Mouse (Mus musculus): ENCODE data around the gene Atxn7l1. TPM values are rescaled to one million over a fixed set of nuclear protein-coding genes. Genes with fewer than 3 reads are reported as not detected.

Gene Atxn7l1
- polyA plus RNA-seq, 1 experiment from 2014 or later, result 17.0 TPM

- no peak overlapping the region for H3K4me2 ChIP-seq
- DNase-seq (ENCODE audit: low spot score, missing footprints) (no peak), ATAC-seq (ENCODE audit: low FRiP score) (no peak)
- H3K4me3 ChIP-seq (ENCODE audit: low read depth, low read length), result no peak overlapping the region
- H3K9me3 ChIP-seq (ENCODE audit: control insufficient read depth, low read length), result no peaks in the 10 kb centered on the region
- no peaks in the 10 kb centered on the region for H3K4me1 ChIP-seq (ENCODE audit: control insufficient read depth, insufficient read depth, low read length)
- 73% methylated on average over 7 of the region's 7 CpGs for WGBS
- H3K9ac ChIP-seq (ENCODE audit: low read length), result no peak overlapping the region
- no peaks in the 10 kb centered on the region for H3K36me3 ChIP-seq (ENCODE audit: control insufficient read depth, insufficient read depth, low read length)
- no peak overlapping the region for H3K27ac ChIP-seq (ENCODE audit: low read depth, low read length)
- no peaks in the 10 kb centered on the region for H3K27me3 ChIP-seq (ENCODE audit: control insufficient read depth, insufficient read depth, low read length)
Measured at GRCm38 (mm10) chr12:33277427-33277826, 129.9 kb downstream of the Atxn7l1 start.

GRCm38 (mm10) chr12:33279159-33279558 is 131.7 kb downstream of the Atxn7l1 start:
- Histone ChIP-seq H3K36me3 (ENCODE audit: control insufficient read depth, insufficient read depth, low read length) (no peaks in the 10 kb centered on the region), H3K4me2 (no peak overlapping the region), H3K9me3 (ENCODE audit: control insufficient read depth, low read length) (no peaks in the 10 kb centered on the region), H3K27me3 (ENCODE audit: control insufficient read depth, insufficient read depth, low read length) (no peaks in the 10 kb centered on the region), H3K4me3 (ENCODE audit: low read depth, low read length) (no peak overlapping the region), H3K4me1 (ENCODE audit: control insufficient read depth, insufficient read depth, low read length) (no peaks in the 10 kb centered on the region), H3K9ac (ENCODE audit: low read length) (no peak overlapping the region), H3K27ac (ENCODE audit: low read depth, low read length) (no peak overlapping the region)
- 71% methylated on average over 2 of the region's 2 CpGs for WGBS
- DNase-seq (ENCODE audit: low spot score, missing footprints) (no peak), ATAC-seq (ENCODE audit: low FRiP score) (no peak)

- Histone ChIP-seq H3K36me3 (ENCODE audit: control insufficient read depth, insufficient read depth, low read length) (no peaks in the 10 kb centered on the region), H3K9me3 (ENCODE audit: control insufficient read depth, low read length) (no peaks in the 10 kb centered on the region), H3K27me3 (ENCODE audit: control insufficient read depth, insufficient read depth, low read length) (no peaks in the 10 kb centered on the region), H3K4me1 (ENCODE audit: control insufficient read depth, insufficient read depth, low read length) (peaks cover 6% of the 10 kb centered on the region), H3K9ac (ENCODE audit: low read length) (no peak overlapping the region), H3K4me2 (no peak overlapping the region), H3K4me3 (ENCODE audit: low read depth, low read length) (no peak overlapping the region), H3K27ac (ENCODE audit: low read depth, low read length) (no peak overlapping the region)
- whole genome bisulfite sequencing, result 28% methylated on average over 2 of the region's 2 CpGs
- DNase-seq (ENCODE audit: low spot score, missing footprints), result peak; percentile 98
- ATAC-seq (ENCODE audit: low FRiP score), result peak; percentile 35; the same call in 1 of the 2 replicates
Measured at GRCm38 (mm10) chr12:33280805-33281204, 133.3 kb downstream of the Atxn7l1 start.

GRCm38 (mm10) chr12:33284344-33284936 is 136.9 kb downstream of the Atxn7l1 start:
- H3K4me1 ChIP-seq (ENCODE audit: control insufficient read depth, insufficient read depth, low read length), result peaks cover 11% of the 10 kb centered on the region
- WGBS, result 80% methylated on average over 8 of the region's 8 CpGs
- no peak overlapping the region for H3K9ac ChIP-seq (ENCODE audit: low read length)
- no peak overlapping the region for H3K4me2 ChIP-seq
- H3K36me3 ChIP-seq (ENCODE audit: control insufficient read depth, insufficient read depth, low read length), result no peaks in the 10 kb centered on the region
- no peaks in the 10 kb centered on the region for H3K27me3 ChIP-seq (ENCODE audit: control insufficient read depth, insufficient read depth, low read length)
- ATAC-seq (ENCODE audit: low FRiP score), result no peak
- H3K27ac ChIP-seq (ENCODE audit: low read depth, low read length), result no peak overlapping the region
- no peak for DNase-seq (ENCODE audit: low spot score, missing footprints)
- H3K4me3 ChIP-seq (ENCODE audit: low read depth, low read length), result no peak overlapping the region
- no peaks in the 10 kb centered on the region for H3K9me3 ChIP-seq (ENCODE audit: control insufficient read depth, low read length)

GRCm38 (mm10) chr12:33285354-33285753 is 137.9 kb downstream of the Atxn7l1 start:
- Histone ChIP-seq H3K9ac (ENCODE audit: low read length) (no peak overlapping the region), H3K9me3 (ENCODE audit: control insufficient read depth, low read length) (no peaks in the 10 kb centered on the region), H3K4me2 (no peak overlapping the region), H3K27ac (ENCODE audit: low read depth, low read length) (no peak overlapping the region), H3K27me3 (ENCODE audit: control insufficient read depth, insufficient read depth, low read length) (no peaks in the 10 kb centered on the region), H3K4me1 (ENCODE audit: control insufficient read depth, insufficient read depth, low read length) (peaks cover 11% of the 10 kb centered on the region), H3K4me3 (ENCODE audit: low read depth, low read length) (no peak overlapping the region), H3K36me3 (ENCODE audit: control insufficient read depth, insufficient read depth, low read length) (no peaks in the 10 kb centered on the region)
- ATAC-seq (ENCODE audit: low FRiP score), result 0 out of 2 replicates have a peak, but pooled peaks have one; percentile 28
- WGBS, result 8% methylated on average over 4 of the region's 4 CpGs
- DNase-seq (ENCODE audit: low spot score, missing footprints), result no peak

- Histone ChIP-seq H3K4me2 (no peak overlapping the region), H3K4me1 (ENCODE audit: control insufficient read depth, insufficient read depth, low read length) (peaks cover 11% of the 10 kb centered on the region), H3K4me3 (ENCODE audit: low read depth, low read length) (no peak overlapping the region), H3K9ac (ENCODE audit: low read length) (no peak overlapping the region; the same call in 1 of the 2 replicates), H3K27me3 (ENCODE audit: control insufficient read depth, insufficient read depth, low read length) (no peaks in the 10 kb centered on the region), H3K9me3 (ENCODE audit: control insufficient read depth, low read length) (no peaks in the 10 kb centered on the region), H3K36me3 (ENCODE audit: control insufficient read depth, insufficient read depth, low read length) (no peaks in the 10 kb centered on the region), H3K27ac (ENCODE audit: low read depth, low read length) (no peak overlapping the region)
- WGBS, result 25% methylated on average over 9 of the region's 9 CpGs
- ATAC-seq (ENCODE audit: low FRiP score), result peak; percentile 66
- no peak for DNase-seq (ENCODE audit: low spot score, missing footprints)
Measured at GRCm38 (mm10) chr12:33285933-33286649, 138.6 kb downstream of the Atxn7l1 start.

- DNase-seq (ENCODE audit: low spot score, missing footprints) (no peak), ATAC-seq (ENCODE audit: low FRiP score) (no peak)
- Histone ChIP-seq H3K4me3 (ENCODE audit: low read depth, low read length) (no peak overlapping the region), H3K36me3 (ENCODE audit: control insufficient read depth, insufficient read depth, low read length) (no peaks in the 10 kb centered on the region), H3K27ac (ENCODE audit: low read depth, low read length) (no peak overlapping the region), H3K4me2 (no peak overlapping the region), H3K9ac (ENCODE audit: low read length) (no peak overlapping the region), H3K9me3 (ENCODE audit: control insufficient read depth, low read length) (no peaks in the 10 kb centered on the region), H3K4me1 (ENCODE audit: control insufficient read depth, insufficient read depth, low read length) (peaks cover 11% of the 10 kb centered on the region), H3K27me3 (ENCODE audit: control insufficient read depth, insufficient read depth, low read length) (no peaks in the 10 kb centered on the region)
- 68% methylated on average over 3 of the region's 3 CpGs for WGBS
Measured at GRCm38 (mm10) chr12:33287686-33288085, 140.2 kb downstream of the Atxn7l1 start.

- no peak overlapping the region for H3K4me2 ChIP-seq
- WGBS, result 63% methylated on average over 2 of the region's 2 CpGs
- H3K27ac ChIP-seq (ENCODE audit: low read depth, low read length), result no peak overlapping the region
- no peaks in the 10 kb centered on the region for H3K36me3 ChIP-seq (ENCODE audit: control insufficient read depth, insufficient read depth, low read length)
- no peak for DNase-seq (ENCODE audit: low spot score, missing footprints)
- H3K9me3 ChIP-seq (ENCODE audit: control insufficient read depth, low read length), result no peaks in the 10 kb centered on the region
- no peak overlapping the region for H3K4me3 ChIP-seq (ENCODE audit: low read depth, low read length)
- peaks cover 11% of the 10 kb centered on the region for H3K4me1 ChIP-seq (ENCODE audit: control insufficient read depth, insufficient read depth, low read length)
- no peaks in the 10 kb centered on the region for H3K27me3 ChIP-seq (ENCODE audit: control insufficient read depth, insufficient read depth, low read length)
- ATAC-seq (ENCODE audit: low FRiP score), result no peak
- no peak overlapping the region for H3K9ac ChIP-seq (ENCODE audit: low read length)
Measured at GRCm38 (mm10) chr12:33288746-33289145, 141.3 kb downstream of the Atxn7l1 start.

- Histone ChIP-seq H3K9ac (ENCODE audit: low read length) (peak overlapping the region; percentile 29; the same call in 1 of the 2 replicates), H3K4me2 (peak overlapping the region; percentile 81), H3K4me3 (ENCODE audit: low read depth, low read length) (peak overlapping the region; percentile 40), H3K27ac (ENCODE audit: low read depth, low read length) (no peak overlapping the region), H3K4me1 (ENCODE audit: control insufficient read depth, insufficient read depth, low read length) (peaks cover 7% of the 10 kb centered on the region), H3K27me3 (ENCODE audit: control insufficient read depth, insufficient read depth, low read length) (no peaks in the 10 kb centered on the region), H3K9me3 (ENCODE audit: control insufficient read depth, low read length) (no peaks in the 10 kb centered on the region), H3K36me3 (ENCODE audit: control insufficient read depth, insufficient read depth, low read length) (no peaks in the 10 kb centered on the region)
- DNase-seq (ENCODE audit: low spot score, missing footprints), result peak; percentile 94
- WGBS, result under 1% methylated on average over 14 of the region's 14 CpGs
- ATAC-seq (ENCODE audit: low FRiP score), result peak; percentile 73
Measured at GRCm38 (mm10) chr12:33302070-33302469, 154.6 kb downstream of the Atxn7l1 start.
